Mouse (Mus musculus): ENCODE data around the gene Sytl3. TPM values are rescaled to one million over a fixed set of nuclear protein-coding genes. Genes with fewer than 3 reads are reported as not detected.

The Sytl3 gene
- polyA plus RNA-seq, 1 experiment from 2014 or later, result 3.9 TPM

- peak overlapping the region; percentile 73 for H3K27ac ChIP-seq (ENCODE audit: low read length)
- H3K27me3 ChIP-seq (replicated peaks; ENCODE audit: control insufficient read depth, insufficient read depth, low read length), result no peaks in the 10 kb centered on the region
- no peaks in the 10 kb centered on the region for H3K9me3 ChIP-seq (ENCODE audit: control insufficient read depth, low read length)
- no peaks in the 10 kb centered on the region for H3K36me3 ChIP-seq (ENCODE audit: control insufficient read depth, insufficient read depth, low read length)
- H3K9ac ChIP-seq (ENCODE audit: low read depth, low read length), result peak overlapping the region; percentile 63
- H3K4me1 ChIP-seq (ENCODE audit: control insufficient read depth, insufficient read depth, low read length), result peaks cover 14% of the 10 kb centered on the region
- ATAC-seq, result no peak
- H3K4me2 ChIP-seq (ENCODE audit: low read depth, low read length), result peak overlapping the region; percentile 83
- peak overlapping the region; percentile 48 for H3K4me3 ChIP-seq (ENCODE audit: low read length)
- 44% methylated on average over 6 of the region's 6 CpGs for WGBS
Observed at GRCm38 (mm10) chr17:6781273-6781672, 122.4 kb downstream of the Sytl3 start.

- peak overlapping the region; percentile 90 for H3K4me2 ChIP-seq (ENCODE audit: low read depth, low read length)
- H3K36me3 ChIP-seq (ENCODE audit: control insufficient read depth, insufficient read depth, low read length), result no peaks in the 10 kb centered on the region
- no peaks in the 10 kb centered on the region for H3K27me3 ChIP-seq (replicated peaks; ENCODE audit: control insufficient read depth, insufficient read depth, low read length)
- H3K4me3 ChIP-seq (ENCODE audit: low read length), result peak overlapping the region; percentile 87
- peaks cover 13% of the 10 kb centered on the region for H3K4me1 ChIP-seq (ENCODE audit: control insufficient read depth, insufficient read depth, low read length)
- peak overlapping the region; percentile 89 for H3K9ac ChIP-seq (ENCODE audit: low read depth, low read length)
- ATAC-seq, result peak; percentile 34
- H3K27ac ChIP-seq (ENCODE audit: low read length), result peak overlapping the region; percentile 94
- WGBS, result under 1% methylated on average over 21 of the region's 21 CpGs
- no peaks in the 10 kb centered on the region for H3K9me3 ChIP-seq (ENCODE audit: control insufficient read depth, low read length)
Observed at GRCm38 (mm10) chr17:6782033-6782526, 123.2 kb downstream of the Sytl3 start.

GRCm38 (mm10) chr17:6782611-6783005 is 123.7 kb downstream of the Sytl3 start, which contains the start of gene Ezr:
Gene Ezr (minus strand): TSS chr17:6782784.
- WGBS, result under 1% methylated on average over 52 of the region's 52 CpGs
- peak within 1 kb of the TSS; percentile 87 for H3K4me3 ChIP-seq (ENCODE audit: low read length)
- H3K27me3 ChIP-seq (replicated peaks; ENCODE audit: control insufficient read depth, insufficient read depth, low read length), result no peaks in the 10 kb centered on the region
- peak within 1 kb of the TSS; percentile 99 for H3K27ac ChIP-seq (ENCODE audit: low read length)
- H3K9ac ChIP-seq (ENCODE audit: low read depth, low read length), result peak within 1 kb of the TSS; percentile 89
- no peaks in the 10 kb centered on the region for H3K9me3 ChIP-seq (ENCODE audit: control insufficient read depth, low read length)
- no peaks in the 10 kb centered on the region for H3K36me3 ChIP-seq (ENCODE audit: control insufficient read depth, insufficient read depth, low read length)
- H3K4me2 ChIP-seq (ENCODE audit: low read depth, low read length), result peak within 1 kb of the TSS; percentile 90
- peaks cover 8% of the 10 kb centered on the region for H3K4me1 ChIP-seq (ENCODE audit: control insufficient read depth, insufficient read depth, low read length)
- peak; percentile 88 for ATAC-seq

- H3K27me3 ChIP-seq (replicated peaks; ENCODE audit: control insufficient read depth, insufficient read depth, low read length), result no peaks in the 10 kb centered on the region
- H3K4me1 ChIP-seq (ENCODE audit: control insufficient read depth, insufficient read depth, low read length), result peaks cover 4% of the 10 kb centered on the region; the same call in 1 of the 2 replicates
- WGBS, result under 1% methylated on average over 57 of the region's 58 CpGs
- peak overlapping the region; percentile 89 for H3K9ac ChIP-seq (ENCODE audit: low read depth, low read length)
- no peaks in the 10 kb centered on the region for H3K9me3 ChIP-seq (ENCODE audit: control insufficient read depth, low read length)
- peak overlapping the region; percentile 90 for H3K4me2 ChIP-seq (ENCODE audit: low read depth, low read length)
- H3K4me3 ChIP-seq (ENCODE audit: low read length), result peak overlapping the region; percentile 87
- peak; percentile 52 for ATAC-seq
- H3K36me3 ChIP-seq (ENCODE audit: control insufficient read depth, insufficient read depth, low read length), result no peaks in the 10 kb centered on the region
- peak overlapping the region; percentile 99 for H3K27ac ChIP-seq (ENCODE audit: low read length)
Observed at GRCm38 (mm10) chr17:6783006-6783661, 124.2 kb downstream of the Sytl3 start.

- peak overlapping the region; percentile 99; the same call in 1 of the 2 replicates for H3K27ac ChIP-seq (ENCODE audit: low read length)
- peak overlapping the region; percentile 89 for H3K9ac ChIP-seq (ENCODE audit: low read depth, low read length)
- no peaks in the 10 kb centered on the region for H3K9me3 ChIP-seq (ENCODE audit: control insufficient read depth, low read length)
- 28% methylated on average over 10 of the region's 10 CpGs for WGBS
- peak overlapping the region; percentile 87 for H3K4me3 ChIP-seq (ENCODE audit: low read length)
- ATAC-seq, result no peak
- peaks cover 4% of the 10 kb centered on the region; the same call in 1 of the 2 replicates for H3K4me1 ChIP-seq (ENCODE audit: control insufficient read depth, insufficient read depth, low read length)
- no peaks in the 10 kb centered on the region for H3K36me3 ChIP-seq (ENCODE audit: control insufficient read depth, insufficient read depth, low read length)
- no peaks in the 10 kb centered on the region for H3K27me3 ChIP-seq (replicated peaks; ENCODE audit: control insufficient read depth, insufficient read depth, low read length)
- peak overlapping the region; percentile 90 for H3K4me2 ChIP-seq (ENCODE audit: low read depth, low read length)
Observed at GRCm38 (mm10) chr17:6783756-6784357, 125.0 kb downstream of the Sytl3 start.

- Histone ChIP-seq H3K27me3 (replicated peaks; ENCODE audit: control insufficient read depth, insufficient read depth, low read length) (no peaks in the 10 kb centered on the region), H3K4me3 (ENCODE audit: low read length) (no peak overlapping the region), H3K9ac (ENCODE audit: low read depth, low read length) (no peak overlapping the region), H3K4me2 (ENCODE audit: low read depth, low read length) (no peak overlapping the region), H3K36me3 (ENCODE audit: control insufficient read depth, insufficient read depth, low read length) (no peaks in the 10 kb centered on the region), H3K27ac (ENCODE audit: low read length) (no peak overlapping the region), H3K9me3 (ENCODE audit: control insufficient read depth, low read length) (no peaks in the 10 kb centered on the region), H3K4me1 (ENCODE audit: control insufficient read depth, insufficient read depth, low read length) (no peaks in the 10 kb centered on the region)
- 86% methylated on average over 4 of the region's 4 CpGs for WGBS
- no peak for ATAC-seq
Observed at GRCm38 (mm10) chr17:6787241-6787640, 128.3 kb downstream of the Sytl3 start.

Other genes with a start within 250 kb of the Sytl3 start
- 546 and 548 TPM in 2 replicates for gene Dynlt1b, start 229.0 kb upstream of the Sytl3 start, polyA plus RNA-seq (2015; fragmentation: Nextera tagmentation; extraction: Ambion mirVana)
- 29.8 and 33.1 TPM in 2 replicates for gene Dynlt1c, start 57.4 kb upstream of the Sytl3 start, polyA plus RNA-seq (2015; fragmentation: Nextera tagmentation; extraction: Ambion mirVana)
- 239 and 250 TPM in 2 replicates for gene Dynlt1f, start 3.2 kb upstream of the Sytl3 start, polyA plus RNA-seq (2015; fragmentation: Nextera tagmentation; extraction: Ambion mirVana)
- gene Ezr, start 123.7 kb downstream of the Sytl3 start, polyA plus RNA-seq (2015; fragmentation: Nextera tagmentation; extraction: Ambion mirVana), result 281 and 319 TPM in 2 replicates

All from intestine, embryonic 16.5 days (tissue).